Mouse (Mus musculus): ENCODE results near the gene Rnf146.
"Not testable (repeated sequence)": the region's sequence is repeated elsewhere in the genome, so short reads cannot be mapped to it uniquely, and the experiment has no call there.

Gene Rnf146

DNA sequence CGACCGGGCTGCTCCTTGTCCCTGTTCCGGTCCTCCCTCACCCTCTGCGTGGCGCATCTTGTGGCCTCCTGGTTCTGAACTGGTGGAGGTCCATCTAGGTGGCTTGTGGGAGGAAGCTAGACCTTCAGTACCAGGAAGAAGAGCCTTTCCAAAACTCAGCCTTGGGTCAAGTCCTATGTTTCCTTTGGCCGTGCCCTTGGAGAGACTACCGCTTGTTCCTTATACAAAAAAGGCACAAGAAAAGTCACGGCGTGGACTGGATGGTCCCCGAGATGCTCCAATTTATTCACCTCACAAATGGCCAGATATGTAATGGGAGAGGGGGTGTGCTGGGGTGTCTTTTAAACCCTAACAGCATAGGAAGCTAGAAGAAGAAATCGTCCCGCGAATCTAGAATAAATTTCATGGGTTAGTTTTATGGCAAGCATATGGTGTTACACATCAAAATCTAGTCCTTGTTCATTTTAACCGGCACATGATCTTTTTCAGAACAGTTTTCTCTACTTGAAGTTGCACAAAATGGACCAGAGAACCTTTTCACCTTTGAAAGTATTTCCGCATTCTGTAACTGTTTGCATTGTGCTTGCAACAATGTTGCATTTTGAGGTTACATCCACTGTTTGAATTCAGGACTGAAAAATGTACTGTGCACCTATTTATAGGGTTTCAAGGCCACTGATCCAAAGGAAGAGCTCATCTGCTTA lies at the start of gene Rnf146:
Rnf146 (minus strand) TSS at position 246 of the 704 bp plus-strand sequence.
- no peak for DNase-seq (ENCODE audit: low spot score in 2 of 2)

DNA sequence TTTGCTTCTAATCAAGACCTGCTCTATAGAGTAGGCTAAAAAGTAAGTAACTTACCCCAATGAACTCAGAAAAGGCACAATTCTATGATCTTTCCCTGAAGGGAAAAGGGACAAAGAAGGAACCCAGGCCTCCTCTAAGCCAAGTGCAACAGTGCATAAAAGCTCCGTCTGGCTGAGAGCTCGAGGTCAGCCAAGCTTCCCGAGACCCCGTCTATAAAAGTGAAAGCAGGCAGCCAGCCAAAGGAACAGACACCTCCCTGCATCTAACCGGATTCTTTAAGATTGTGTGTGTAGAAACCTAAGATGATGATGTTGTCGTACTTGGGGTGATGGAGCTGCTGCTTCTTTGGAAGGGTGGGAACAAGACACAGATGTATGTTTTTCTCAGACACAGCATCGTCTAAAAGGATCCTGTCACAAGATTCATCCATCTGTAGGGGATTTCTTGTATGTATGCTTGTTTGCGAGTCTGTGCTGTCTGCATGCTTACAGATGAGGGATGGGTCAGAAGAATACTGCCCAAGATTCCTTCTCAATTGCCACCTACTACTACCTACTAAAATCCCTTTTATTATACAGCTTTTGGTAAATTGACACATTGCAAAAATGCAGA lies 40.5 kb upstream of the Rnf146 start:
- DNase-seq (ENCODE audit: low spot score in 2 of 2), result no peak

DNA sequence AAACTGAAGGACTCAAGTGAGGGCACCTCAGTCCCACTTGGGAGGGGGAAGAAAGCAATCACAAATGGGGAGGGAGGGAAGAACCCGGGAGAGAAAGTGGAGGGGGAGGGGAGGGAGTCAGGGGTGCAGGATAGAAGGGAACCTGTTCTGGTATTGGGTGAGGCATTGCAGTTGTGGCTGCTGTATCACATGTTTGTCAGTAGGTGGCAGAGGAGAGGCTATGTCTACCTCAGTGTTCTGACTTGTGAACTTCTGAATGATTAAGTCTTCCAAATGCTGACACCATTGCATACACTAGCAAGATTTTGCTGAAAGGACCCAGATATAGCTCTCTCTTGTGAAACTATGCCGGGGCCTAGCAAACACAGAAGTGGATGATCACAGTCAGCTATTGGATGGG lies 32.6 kb upstream of the Rnf146 start:
- not testable (repeated sequence) for DNase-seq (ENCODE audit: low spot score in 2 of 2)

DNA sequence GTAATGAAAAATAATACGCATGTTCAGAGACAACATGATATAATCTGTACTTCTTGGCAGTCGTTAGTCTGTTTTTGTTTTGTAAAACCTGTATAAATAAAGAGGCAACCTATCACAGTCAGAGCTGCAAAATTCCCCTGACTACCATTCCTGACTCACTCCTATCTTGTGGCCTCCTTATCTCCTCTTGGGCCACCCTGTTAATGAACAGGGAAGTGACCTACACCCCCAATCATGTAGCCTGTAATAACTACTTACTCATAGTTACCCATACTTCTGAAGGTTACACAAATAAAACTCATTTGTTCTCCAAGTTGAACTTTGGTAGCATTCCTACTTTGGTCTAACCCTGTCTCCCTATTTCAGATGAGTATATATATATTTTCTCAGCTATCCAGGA lies 19.3 kb upstream of the Rnf146 start:
- DNase-seq (ENCODE audit: low spot score in 2 of 2), result no peak

DNA sequence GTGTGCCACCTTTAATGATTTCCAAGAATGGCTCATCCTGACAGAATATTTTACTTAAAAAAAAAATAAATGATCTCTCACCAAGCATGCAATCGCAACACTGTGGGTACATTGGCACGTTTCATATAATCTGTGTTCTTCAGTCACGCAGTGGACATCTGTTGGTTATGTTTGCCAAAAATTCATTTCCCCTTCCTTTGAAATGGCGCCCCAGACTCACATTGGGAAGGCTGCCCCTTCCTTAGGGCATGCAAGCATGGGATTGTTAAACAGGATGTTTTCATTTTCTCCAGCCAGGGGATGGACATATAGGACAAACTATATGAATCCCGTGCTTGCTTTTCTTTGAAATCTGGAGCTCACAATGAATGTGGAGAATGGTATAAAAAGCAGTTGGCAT lies 11.8 kb upstream of the Rnf146 start:
- DNase-seq (ENCODE audit: low spot score in 2 of 2), result no peak

DNA sequence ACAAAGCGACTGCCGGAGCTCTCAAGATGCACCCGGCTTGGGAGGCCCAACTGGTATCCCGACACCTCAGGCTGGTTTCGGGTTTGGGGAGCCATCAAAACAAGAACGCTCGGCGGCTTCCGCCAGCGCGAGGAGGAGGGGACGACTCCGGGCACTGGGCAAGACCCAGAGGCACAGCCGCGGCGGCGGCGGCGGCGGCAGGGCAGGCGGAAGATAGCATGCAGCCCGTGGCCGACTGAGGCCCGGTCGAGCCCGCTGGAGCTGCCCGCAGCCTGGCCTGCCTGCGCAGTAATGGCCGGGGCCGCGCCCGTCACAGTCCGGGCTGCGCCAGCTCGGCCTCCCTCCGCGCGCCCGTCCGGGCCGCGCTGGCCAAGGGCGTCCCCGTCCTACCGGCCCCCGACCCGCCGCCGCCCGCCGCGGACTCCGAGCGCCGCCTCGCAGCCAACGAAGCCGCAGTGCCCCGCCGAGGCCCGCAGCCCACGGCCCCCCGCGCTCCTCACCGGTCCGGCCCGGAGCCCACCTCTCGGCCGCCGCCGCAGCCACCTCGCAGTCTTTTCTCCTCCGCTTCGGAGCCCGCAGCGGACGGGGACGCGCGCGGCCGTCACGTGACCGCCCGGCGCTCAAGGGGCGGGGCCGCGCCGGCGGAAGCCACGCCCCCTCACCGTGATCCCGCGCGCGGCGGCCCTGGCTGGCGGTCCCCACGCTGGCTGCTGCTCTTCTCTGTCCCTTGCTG lies 612 bp downstream of the Rnf146 start:
- peak; percentile 76 to 80 for DNase-seq (ENCODE audit: low spot score in 2 of 2)

DNA sequence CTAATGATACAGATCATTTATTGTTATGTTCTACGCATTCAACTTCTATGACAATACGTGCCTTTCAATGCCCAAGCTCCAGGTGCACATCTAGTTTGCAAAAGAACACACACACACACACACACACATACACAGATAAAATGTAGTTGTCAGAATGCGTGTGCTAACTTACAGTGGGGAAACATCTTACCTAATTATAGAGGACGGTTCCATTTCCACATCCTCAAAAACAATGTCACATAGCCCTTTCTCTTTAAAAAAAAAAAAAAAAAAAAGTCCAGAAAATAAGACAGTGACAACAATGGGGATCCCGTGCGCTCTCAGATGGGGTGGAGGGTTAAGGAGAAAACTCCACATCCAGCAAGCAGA lies 1.2 kb downstream of the Rnf146 start:
- DNase-seq (ENCODE audit: low spot score in 2 of 2), result no peak

DNA sequence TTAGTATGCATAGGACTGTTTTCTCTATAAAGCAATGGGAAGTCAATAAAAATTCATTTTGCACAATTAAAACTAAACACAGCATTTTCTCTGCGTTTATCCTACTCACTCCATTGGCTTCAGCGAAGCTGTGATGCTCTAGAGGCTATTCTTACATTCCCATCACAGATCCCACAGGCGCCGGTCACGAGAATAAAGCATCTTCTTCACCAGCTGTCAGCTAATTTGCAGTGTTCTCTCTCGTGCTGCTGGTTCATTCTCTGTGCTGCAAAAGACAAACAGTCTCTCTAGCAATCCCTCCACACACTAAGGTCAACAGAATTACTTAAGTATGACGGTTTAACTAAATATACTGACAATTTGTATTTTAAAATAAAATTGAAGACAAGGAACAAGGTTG lies 8.1 kb downstream of the Rnf146 start:
- peak in 1 of 2 experiments; percentile 25 for DNase-seq (ENCODE audit: low spot score in 2 of 2)

DNA sequence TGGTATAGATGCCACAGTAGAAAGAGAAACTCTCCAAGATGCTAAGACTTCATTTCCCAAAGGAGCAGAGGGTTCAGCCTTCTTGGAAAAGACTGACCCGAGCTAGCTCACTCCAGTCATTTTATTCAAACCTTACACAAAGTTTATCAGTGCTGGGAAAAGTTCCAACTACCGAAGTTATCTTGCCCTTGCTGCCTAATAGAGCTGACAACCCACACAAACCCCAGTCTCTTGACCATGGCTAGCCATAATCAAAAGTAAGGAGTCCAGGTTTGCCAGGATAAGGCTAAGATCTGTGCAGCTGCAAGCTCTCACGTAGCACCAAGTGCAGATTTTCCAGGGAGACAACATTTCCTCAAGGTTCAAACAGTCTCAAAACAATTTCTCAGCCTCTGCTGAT lies 9.7 kb downstream of the Rnf146 start:
- DNase-seq (ENCODE audit: low spot score in 2 of 2), result no peak

DNA sequence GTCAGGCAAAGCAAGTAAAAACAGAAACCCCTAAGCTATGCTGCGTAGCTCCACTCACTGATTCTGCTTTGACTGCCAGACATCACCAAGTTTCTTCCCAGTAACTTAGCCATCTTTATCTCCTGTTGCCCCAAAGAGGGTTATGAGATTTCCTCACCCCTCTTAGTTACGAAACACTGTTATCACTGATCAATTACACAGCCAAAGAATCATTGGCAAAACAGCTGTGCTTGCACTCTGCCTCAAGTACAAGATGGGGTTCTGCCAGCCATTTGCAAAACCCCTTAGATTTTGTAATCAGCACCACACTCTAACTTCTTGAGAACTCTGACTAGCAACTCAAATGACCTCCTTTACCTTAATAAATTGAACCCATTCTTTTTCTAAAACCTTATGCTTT lies 10.8 kb downstream of the Rnf146 start:
- no peak for DNase-seq (ENCODE audit: low spot score in 2 of 2)

DNA sequence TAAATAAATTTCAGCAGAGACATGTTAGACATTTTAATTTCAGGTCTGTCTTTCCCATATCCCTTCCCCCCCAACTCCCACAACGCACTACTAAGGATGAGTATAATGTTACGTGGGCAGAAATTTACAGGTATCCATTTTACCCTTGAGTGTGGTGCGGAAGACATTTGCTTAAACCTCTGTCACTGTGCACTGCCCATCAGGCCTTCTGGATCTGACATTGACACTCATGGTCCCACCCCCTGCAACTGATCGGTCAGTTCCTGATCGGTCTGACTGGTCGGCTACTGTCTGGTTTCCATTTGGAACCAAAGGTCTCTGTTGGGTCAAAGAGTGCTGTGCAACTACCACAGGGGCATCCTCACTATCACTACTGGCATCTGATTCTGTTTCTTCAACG lies 15.6 kb downstream of the Rnf146 start:
- DNase-seq (ENCODE audit: low spot score in 2 of 2), result no peak

DNA sequence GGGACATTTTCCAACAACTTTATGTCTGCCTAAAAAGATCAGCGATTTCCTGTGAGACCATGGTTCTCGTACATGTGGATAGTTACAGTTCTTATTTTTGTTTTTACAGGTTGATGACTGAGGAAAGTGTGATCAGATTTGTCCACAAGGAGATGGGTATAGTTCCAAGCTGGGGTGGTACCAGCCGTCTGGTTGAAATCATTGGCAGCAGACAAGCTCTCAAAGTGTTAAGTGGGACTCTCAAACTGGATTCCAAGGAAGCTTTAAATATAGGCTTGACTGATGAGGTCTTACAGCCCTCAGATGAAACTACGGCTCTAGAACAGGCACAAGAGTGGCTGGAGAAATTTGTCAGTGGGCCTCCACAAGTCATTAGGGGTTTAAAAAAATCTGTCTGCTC lies 18.0 kb downstream of the Rnf146 start:
- no peak for DNase-seq (ENCODE audit: low spot score in 2 of 2)

DNA sequence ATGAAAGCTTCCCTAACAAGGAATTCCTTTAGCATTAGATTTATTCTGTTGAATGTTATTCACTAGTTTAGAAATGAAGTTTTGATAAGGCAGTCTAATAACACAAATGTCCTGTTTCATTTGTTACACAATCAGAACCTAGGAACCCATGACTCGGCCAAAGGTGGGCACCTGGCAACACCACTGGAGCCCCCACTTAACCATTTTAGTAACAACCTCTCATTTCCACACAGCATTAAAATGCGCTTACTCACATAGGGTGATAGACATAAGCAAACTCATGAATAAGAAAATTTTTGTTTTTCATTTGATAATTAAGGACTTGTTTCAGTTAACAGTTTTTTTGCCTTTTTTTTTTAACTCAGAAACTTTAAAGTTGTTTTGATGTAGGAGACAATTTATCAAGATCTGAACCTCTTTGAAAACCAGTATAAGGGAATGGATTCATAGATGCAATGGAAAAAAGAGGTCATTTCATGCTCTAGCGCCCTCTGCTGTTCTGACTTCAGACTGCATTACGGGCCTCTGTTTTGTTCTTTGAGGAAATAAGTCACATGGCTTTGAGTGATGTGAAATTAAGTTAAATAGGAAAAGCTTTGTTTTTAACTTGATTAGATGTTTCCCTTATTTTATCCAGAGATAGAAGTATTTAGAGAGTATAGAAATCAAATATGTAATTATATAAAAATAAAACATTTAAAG lies 23.7 kb downstream of the Rnf146 start:
- peak; percentile 62 to 65 for DNase-seq (ENCODE audit: low spot score in 2 of 2)

DNA sequence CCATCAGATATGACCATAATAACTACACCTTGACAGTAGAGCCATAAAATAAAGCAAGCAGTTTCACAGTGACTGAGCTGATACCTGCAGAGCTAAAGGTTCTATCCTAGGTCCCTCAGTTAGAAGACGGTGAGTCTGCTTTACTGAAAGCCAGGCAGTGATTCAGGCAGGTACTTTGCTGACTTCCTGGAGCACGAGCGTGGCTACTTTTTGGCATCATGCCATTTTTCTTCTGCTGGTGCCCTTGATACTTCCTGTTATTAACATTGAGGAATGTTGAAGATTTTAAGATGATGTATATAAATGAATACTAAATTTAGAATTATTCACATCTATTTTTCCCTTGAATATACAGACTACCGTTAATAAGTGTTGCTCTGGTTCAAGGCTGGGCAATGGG lies 28.4 kb downstream of the Rnf146 start:
- DNase-seq (ENCODE audit: low spot score in 2 of 2), result no peak

DNA sequence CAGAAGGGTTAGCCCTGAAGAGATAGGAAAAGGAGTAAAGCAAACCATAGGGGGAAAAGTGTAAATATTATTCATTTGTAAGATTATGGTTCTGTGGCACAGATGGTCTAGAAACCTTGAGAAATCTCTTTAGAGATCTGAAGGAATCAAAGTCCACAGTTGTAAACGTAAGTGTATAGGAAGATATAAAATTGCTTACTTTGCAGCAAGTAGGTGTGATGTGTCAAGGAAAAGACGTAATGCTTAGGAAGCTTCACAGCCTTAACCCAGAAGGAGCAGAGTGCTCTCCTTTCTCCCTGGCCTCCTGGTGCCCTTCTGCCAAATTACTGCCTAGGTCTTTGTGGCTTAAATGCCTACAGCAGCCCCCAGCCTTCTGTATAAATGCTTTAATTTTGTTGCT lies 37.4 kb downstream of the Rnf146 start:
- DNase-seq (ENCODE audit: low spot score in 2 of 2), result no peak

DNA sequence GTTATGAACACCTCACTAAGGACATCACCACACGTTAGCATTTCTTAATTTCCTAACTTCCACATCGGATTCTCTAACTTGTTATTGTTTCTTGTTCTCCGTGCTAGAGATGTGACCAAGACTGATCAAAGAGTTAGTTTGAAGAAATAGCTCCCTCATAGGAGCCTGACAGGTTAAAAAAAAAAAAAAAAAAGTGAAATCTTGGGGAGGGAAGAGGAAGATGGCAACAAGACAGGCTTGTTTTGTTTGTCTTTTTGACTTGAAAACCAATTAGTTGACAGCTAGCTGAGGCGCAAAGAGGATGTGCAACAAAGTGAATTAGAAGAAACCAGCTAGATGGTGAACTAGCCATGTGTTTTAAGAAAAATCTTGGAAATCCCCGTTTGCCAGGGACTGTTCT lies 48.3 kb downstream of the Rnf146 start:
- no peak for DNase-seq (ENCODE audit: low spot score in 2 of 2)

DNA sequence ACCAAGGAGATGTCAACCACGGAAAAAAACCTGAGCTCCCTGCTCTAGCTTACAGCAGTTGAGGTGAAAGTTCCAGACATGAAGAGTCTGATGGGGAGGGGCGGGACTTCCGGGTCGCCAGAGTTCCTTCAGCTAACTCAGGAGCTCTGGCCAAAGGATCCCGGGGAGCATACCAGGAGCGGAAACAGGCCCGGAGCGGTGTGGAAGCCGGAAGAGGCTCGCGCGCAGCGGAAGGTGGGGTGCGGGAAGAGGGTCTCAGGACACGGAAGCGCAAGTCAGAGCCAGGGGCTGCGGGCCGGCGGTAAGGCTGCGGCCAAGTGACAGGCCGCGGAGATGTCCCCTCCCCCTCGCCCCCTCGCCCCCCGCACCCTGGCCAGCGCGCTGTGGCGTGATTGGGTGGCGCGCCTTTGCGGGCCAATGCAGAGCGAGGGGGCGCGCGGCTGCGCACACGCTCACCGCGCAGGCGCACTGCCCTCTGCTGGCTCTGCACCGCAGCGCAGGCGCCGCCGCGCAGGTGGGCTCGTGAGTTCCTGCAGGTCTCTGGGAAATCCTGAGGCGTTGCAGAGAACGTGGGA lies 49.1 kb downstream of the Rnf146 start, which contains the start of gene Echdc1:
Echdc1 (plus strand) TSS at position 103 of the 575 bp plus-strand sequence.
- peak; percentile 59 to 72 for DNase-seq (ENCODE audit: low spot score in 2 of 2)

DNA sequence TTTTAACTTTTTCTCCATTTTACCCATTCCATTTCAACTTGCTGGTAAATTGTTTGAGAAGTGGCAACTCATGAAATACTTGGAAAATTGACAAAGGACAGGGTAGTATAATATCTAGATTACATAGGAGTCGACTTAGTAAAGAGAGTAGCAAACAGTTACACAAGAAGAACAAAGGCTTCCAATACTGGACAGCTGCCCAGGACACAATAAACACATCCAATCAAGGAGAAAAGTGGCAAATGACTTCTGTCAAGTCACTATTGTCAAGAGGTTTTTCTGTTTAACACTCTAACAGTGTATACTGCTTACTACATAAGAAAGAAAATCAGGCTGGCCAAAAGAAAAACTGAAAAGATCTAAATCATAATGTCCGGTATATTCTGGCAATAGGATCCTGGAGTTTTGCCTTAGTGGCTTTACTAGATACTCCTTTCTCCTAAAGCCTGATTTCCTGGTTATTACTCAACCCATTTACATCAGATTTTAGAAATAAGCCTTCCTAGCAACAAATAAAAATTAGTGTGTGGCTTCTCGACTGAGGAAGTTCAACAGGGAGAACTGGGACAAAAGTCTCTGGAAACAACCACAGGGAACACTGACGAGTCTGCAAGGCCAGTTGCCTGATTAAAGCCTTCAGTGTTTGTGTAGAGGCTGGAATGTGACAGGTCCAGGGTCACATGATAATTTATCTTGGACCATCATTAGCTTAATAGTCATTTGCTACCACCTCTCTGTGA lies 50.6 kb downstream of the Rnf146 start:
- no peak for DNase-seq (ENCODE audit: low spot score in 2 of 2)

DNA sequence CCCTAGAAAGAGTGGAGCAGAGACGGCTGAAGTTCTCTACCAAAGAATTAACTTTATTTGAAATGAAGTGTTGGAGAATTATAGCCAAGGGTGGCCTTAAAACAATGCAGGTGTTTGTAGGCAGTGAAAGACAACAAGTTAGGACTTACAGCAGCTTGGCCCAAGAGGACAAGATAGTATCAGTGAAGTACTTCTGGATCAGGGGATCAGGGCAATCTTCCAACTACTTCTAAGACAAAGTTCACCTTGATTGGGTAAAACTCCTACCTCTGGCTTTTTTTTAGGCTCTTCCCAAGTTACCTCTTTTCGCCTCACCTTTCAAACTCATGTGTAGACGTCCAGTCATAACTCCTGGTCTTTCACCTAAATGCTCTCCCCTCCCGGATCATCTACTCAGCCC lies 60.0 kb downstream of the Rnf146 start:
- DNase-seq (ENCODE audit: low spot score in 2 of 2), result no peak
